Mouse (Mus musculus): ENCODE measurements at regions not wholly inside any gene's neighbourhood (a gene's known extent, or its start where the extent isn't known, plus 50 kb on each side); places are given as distances from the start of the nearest gene placed in this dataset.

GRCm38 (mm10) chr2:116942321-116942791, 63.9 kb downstream of the Tmco5 start:
- no peak for DNase-seq (ENCODE audit: low spot score in 2 of 2)

DNA sequence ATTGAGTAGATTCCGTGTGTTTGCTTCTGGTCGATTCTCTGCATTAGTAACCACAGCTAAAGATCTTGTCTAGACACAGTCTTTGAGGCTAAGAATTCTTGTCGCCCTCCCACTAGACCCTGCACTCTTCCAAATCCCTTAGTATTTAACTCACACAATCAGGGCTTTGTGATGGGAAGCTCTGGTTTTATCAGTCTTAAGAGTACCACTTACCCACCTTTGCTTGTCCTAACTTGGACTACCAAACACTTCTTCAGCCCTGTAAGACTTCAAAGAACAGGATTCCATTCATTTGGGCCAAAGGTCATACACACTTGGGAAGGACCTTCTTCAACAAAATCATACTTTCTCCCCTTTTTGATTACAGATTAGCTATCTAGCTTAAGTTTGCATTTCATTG, 70.0 kb downstream of the Tmco5 start:
- DNase-seq (ENCODE audit: low spot score in 2 of 2): no peak

DNA sequence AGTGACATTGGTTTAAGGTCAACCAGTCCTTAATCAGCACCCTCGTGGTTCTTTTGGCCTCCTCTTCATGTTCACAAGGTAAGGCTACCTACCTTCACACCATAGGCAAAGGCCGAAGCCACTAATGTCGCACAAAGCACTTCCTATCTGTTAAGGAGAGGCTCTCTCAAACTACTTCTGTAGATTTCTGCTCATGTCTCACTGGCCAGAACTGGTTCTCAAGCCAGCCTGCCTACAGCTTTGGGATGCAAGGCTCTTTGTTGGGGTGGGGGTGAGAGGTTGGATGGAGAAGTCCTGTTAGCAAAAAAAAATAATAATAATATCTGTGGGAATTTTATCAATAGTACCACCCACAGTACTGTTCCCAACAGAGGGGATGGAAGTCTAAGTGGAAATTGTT, 71.2 kb downstream of the Tmco5 start:
- DNase-seq (ENCODE audit: low spot score in 2 of 2): no peak

GRCm38 (mm10) chr2:116950154-116950553, 71.7 kb downstream of the Tmco5 start:
- no peak for DNase-seq (ENCODE audit: low spot score in 2 of 2)

DNA sequence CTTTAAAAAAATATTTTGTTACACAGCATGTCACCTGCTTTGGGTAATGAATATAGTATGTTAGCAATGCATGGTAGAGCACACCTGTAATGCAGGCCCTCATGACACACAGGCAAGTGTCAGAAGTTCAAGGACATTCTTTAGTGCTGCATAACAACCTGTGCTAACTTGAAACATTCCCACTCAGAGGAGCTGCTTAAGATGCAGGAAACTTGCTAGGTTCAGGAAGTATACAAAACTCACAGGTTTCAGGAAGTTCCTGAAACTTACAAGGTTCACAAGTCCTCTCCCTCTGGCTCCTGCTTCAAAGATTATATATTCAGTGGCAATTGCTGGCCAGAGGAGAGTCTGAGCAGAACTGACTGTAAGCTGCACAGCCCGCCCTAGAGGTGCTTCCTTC, 73.0 kb downstream of the Tmco5 start:
- DNase-seq (ENCODE audit: low spot score in 2 of 2): no peak

DNA sequence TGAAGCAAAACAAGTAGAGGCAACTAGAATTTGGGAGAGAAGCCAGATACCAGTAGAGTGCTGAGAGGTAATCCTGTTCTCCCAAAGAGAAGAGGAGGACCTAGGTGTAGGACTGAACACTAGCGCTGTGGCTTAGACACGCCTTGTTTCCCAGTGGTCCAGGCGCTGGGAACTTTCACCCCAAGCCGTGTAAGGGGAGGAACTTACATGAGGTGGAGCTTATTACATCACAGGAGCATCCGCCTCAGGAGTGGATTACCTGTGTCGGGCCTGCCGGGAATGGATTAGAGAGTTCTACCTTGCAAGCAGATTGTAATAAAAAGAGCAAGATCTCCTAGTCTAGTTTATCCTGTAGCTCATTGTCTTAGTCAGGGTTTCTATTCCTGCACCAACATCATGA, 75.8 kb downstream of the Tmco5 start:
- no peak for DNase-seq (ENCODE audit: low spot score in 2 of 2)

DNA sequence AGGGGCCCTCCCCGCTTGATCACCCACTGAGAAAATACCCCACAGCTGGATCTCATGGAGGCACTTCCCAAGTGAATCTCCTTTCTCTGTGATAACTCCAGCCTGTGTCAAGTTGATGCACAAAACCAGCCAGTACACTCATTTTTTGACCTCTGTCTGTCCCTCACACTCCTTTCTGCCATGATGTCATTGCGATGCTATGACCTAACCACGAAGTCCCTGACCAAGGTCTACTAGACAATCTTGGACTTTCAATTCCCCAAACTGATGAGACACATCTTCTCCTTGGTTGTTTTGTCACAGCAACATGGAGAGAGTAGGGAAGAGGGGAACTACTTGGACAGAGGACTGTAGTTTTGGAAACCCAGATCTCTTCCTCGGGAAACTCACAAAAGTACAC, 76.4 kb downstream of the Tmco5 start:
- no peak for DNase-seq (ENCODE audit: low spot score in 2 of 2)

DNA sequence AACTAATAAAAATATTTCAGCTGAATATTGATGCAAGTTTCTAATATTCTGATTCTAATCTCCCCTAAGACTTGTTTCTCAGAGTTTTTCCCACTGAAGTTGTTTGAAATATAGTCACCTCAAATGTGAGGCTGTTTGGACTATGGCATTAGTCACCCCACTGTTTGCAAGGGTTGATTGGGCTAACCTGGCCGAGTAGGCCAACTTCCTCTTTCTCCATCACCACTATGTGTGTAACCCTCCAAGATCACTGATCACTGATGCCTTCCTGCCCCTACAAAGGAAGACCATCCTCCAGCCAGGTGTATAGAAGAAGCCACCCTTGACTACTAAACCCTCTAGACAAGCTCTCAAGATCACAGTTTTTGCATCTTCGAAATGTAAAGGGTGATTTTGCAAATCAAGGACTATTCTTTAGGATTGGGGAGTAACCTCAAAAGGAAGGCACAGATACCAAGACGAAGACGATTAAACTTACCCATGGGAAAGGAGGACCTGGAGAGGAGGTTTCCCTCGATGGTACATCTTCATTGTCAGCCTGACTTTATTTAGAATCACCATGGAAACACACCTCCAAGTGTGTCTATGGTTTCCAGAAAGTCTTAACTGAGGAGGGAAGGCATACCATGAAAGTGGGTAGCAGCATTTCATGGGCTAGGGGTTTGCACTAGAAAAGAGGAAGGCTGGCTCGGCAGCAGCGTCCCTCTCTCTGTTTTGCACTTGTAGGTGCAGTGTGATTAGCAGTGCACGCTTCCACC, 84.8 kb downstream of the Tmco5 start:
- DNase-seq (ENCODE audit: low spot score in 2 of 2): no peak

GRCm38 (mm10) chr2:116966266-116966665, 87.8 kb downstream of the Tmco5 start:
- no peak for DNase-seq (ENCODE audit: low spot score in 2 of 2)

DNA sequence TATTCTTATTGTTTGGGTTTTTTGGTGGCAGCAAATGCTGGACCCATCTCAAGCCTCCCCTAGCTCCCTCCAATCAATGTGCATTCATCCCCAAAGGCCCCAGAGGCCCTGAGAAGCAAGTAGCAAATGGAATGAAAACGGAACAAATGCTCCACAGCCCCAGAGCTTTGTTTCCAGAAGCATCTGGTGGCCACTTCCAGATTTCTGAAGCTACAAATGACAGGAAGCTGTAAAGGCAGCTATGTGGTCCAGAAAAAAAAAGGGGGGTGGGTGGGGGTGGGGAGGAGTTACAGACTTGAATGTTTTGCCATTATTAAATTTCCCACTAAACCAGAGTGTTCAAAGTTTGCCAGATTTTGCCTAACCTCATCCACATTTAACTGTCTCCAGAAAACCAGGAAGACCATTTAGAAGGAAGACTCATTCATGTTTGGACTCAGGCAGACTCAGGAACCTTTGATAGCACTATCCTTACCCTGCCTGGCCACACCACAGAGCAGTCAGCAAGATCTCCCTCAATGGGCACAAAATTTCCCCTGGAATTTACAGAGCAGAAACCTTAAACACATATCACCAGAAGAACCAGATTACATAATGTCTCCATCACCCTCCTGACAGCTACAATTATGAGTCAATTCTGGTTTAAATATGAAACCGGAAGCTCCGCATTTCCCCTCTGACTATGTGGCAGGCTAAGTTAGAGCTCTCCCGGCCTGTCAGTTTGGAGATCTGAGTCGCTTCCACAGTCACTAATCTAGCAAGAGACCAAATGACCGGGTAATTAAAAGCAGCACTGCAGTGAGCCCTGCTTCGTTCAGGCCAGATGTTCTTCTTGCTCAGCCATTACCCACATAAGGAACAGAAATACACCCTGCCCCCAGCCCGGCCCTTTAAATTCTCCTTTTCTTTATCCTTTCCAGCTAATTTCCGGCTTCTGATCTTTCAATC, 93.4 kb downstream of the Tmco5 start:
- DNase-seq (ENCODE audit: low spot score in 2 of 2): no peak

GRCm38 (mm10) chr2:116972614-116972985, 94.1 kb downstream of the Tmco5 start:
- no peak for DNase-seq (ENCODE audit: low spot score in 2 of 2)

GRCm38 (mm10) chr2:116973441-116973840, 95.0 kb downstream of the Tmco5 start:
- no peak for DNase-seq (ENCODE audit: low spot score in 2 of 2)

DNA sequence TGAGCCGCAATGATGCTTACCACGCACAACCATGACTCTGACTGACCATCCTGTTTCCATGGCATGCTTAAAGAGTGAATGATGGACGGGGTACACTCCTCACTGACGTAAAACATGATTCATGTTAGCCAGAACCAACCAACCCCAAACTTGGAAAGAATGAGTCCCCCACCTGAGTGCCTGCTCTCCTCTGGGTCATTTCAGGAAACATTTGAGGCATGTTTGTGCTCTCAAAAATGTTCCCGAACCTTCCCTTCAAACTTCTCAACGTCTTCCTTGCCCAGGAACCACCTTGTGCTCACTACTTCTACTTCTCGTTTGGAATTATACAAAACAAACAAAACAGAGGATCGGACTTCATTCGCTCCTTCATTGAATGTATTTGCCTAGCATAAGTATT, 95.7 kb downstream of the Tmco5 start:
- no peak for DNase-seq (ENCODE audit: low spot score in 2 of 2)

- DNase-seq (ENCODE audit: low spot score in 2 of 2): no peak
Measured at GRCm38 (mm10) chr2:116974569-116975060, 96.1 kb downstream of the Tmco5 start.

DNA sequence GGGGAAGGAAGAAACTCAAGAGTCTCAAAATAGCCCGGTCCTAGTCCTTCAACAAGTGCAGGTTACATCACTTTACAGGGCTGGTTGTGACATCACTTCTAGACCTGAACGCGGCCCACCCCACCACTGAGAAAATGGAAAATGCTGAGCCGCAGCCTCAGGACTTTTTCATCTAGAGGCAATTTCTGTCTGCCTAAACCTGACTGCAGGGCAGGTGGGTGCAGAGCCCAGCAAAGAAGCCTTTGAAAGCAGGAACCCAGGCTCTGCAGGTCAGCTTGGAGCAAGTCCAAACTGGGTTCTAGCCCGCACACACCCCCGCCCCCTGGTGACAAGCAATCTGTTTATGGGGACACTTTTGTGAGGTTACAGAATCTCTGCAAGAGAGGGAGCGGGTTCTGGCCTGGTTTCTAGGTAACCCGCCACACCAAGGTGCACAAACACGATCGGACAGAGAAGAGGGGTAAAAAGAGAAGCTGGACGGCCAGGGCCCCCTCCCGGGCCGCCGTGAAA, 96.7 kb downstream of the Tmco5 start:
- peak; percentile 53 to 71 for DNase-seq (ENCODE audit: low spot score in 2 of 2)

GRCm38 (mm10) chr2:116975601-116976431, 97.3 kb downstream of the Tmco5 start:
- peak; percentile 78 to 82 for DNase-seq (ENCODE audit: low spot score in 2 of 2)

GRCm38 (mm10) chr2:116976432-116976750, 97.9 kb downstream of the Tmco5 start:
- DNase-seq (ENCODE audit: low spot score in 2 of 2): peak in 1 of 2 experiments; percentile 49

DNA sequence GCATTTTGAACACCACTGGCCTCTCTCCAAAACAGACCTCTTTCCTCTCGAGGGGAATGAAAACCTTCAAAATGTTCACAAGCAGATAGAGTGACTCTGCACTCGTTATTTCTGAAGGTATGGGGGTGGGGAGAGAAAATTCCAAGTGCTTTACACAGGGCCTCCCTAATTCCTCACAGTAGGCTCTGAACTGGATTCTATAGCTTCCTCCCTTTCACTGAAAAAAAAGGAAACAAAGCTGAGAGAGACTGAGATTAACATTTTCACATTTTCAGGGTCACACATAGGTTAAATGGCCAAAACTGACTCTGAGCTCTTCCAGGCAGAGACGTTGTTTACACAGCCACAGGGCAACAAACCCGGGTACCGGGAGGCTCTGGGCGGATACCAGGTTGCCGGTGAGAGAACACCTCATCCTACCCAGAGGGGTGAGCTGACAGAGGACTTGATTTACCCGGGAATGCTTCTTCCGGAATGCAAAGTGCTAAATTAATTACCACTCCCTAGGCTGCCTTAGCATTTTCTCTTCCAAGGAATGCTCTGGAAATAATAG, 98.5 kb downstream of the Tmco5 start:
- no peak for DNase-seq (ENCODE audit: low spot score in 2 of 2)

GRCm38 (mm10) chr2:116977771-116978600, 99.5 kb downstream of the Tmco5 start:
- DNase-seq (ENCODE audit: low spot score in 2 of 2): no peak

- no peak for DNase-seq (ENCODE audit: low spot score in 2 of 2)
Measured at GRCm38 (mm10) chr2:116978809-116979208, 100.3 kb downstream of the Tmco5 start.
